Mouse (Mus musculus) layer of hippocampus, adult 2 months (tissue): Measurements from ENCODE around the gene Ctdnep1. TPM values are rescaled to one million over a fixed set of nuclear protein-coding genes. Genes with fewer than 3 reads are reported as not detected.

Experiments
- DNase-seq, 2 experiments: peaks; one replicate each; pipeline ENCODE4 v3.0.0; 2022; ENCODE audit warnings: low spot score in 2 of 2
- H3K27ac ChIP-seq: fragments of 200-600 bp; 2 replicates; pipeline ENCODE4 v1.8.1; 2022
- H3K4me3 ChIP-seq: fragments of 200-600 bp; 2 replicates; pipeline ENCODE4 v1.8.1; 2022; ENCODE audit warnings: mild to moderate bottlenecking
- CTCF ChIP-seq: fragments of 200-600 bp; conservative IDR thresholded peaks from 2 replicates; pipeline ENCODE4 v1.8.1; 2022; ENCODE audit warnings: antibody characterized with exemption, mild to moderate bottlenecking, moderate library complexity
- total RNA-seq, 2 experiments: library from RNA; stranded (reverse); gene quantifications; 2 replicates each; pipeline ENCODE4 v1.2.3; 2021

Gene Ctdnep1
- total RNA-seq, 2 experiments from 2014 or later: 106 to 114 TPM

GRCm38 (mm10) chr11:69980196-69981140 is 488 bp upstream of the Ctdnep1 start:
- TF ChIP-seq CTCF: no peak
- Histone ChIP-seq H3K27ac (peak overlapping the region; percentile 100), H3K4me3 (peak overlapping the region; percentile 98)
- peak; percentile 98 to 99 for DNase-seq

GRCm38 (mm10) chr11:69982225-69982624 is 1.3 kb downstream of the Ctdnep1 start, which contains the start of gene Elp5:
Elp5 (minus strand) TSS chr11:69982517.
- DNase-seq: no peak
- peak within 1 kb of the TSS; percentile 100 for H3K27ac ChIP-seq
- TF ChIP-seq CTCF: no peak
- peak within 1 kb of the TSS; percentile 98 for H3K4me3 ChIP-seq

DNA sequence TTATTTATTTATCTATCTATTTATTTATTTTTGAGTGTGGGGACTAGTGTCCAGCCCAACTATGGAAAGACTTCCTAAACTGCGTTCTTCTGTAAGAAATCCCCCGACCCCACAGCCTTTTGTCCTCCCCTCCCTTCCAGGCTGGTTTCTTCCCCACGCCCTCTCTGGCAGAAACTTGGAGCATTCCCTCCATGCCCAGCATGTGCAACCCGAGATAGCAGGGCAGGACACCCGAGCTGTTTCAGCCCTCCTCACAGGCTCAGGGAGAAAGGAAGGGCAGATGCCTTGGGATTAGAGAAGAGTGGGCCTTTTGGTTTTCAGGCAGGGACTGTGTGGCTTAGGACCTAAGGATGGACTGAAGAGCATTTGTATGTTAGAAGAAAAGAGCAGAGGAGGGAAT is 1.9 kb downstream of the Ctdnep1 start:
- no peak for TF ChIP-seq CTCF
- H3K4me3 ChIP-seq: peak overlapping the region; percentile 98; the same call in 1 of the 2 replicates

DNA sequence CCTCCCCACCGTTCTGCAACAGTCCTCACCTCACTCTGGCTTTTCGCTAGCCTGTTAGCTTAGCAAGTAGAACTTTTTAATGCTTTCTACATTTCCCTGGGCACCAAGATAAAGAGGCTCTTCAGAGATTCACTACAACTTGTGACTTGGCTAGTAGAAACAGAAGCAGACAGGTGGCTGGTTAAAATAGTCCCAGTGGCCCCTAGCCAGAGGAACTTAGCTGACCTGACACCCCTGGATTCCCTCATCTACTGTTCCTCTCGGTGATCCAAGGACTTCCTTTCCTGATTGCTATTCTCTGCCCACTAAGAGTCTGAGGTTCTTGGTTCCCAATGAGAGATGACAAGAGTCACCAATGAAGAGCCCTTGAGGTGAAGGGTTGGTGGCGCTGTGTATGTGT is 2.4 kb downstream of the Ctdnep1 start:
- Histone ChIP-seq H3K4me3 (no peak overlapping the region), H3K27ac (0 out of 2 replicates have a peak overlapping the region, but pooled peaks have one; percentile 100)
- DNase-seq: no peak
- no peak for TF ChIP-seq CTCF

More for the DNA sequence above, 1.9 kb downstream of the Ctdnep1 start:
- peak overlapping the region; percentile 100; the same call in 1 of the 2 replicates for H3K27ac ChIP-seq
- DNase-seq: no peak

DNA sequence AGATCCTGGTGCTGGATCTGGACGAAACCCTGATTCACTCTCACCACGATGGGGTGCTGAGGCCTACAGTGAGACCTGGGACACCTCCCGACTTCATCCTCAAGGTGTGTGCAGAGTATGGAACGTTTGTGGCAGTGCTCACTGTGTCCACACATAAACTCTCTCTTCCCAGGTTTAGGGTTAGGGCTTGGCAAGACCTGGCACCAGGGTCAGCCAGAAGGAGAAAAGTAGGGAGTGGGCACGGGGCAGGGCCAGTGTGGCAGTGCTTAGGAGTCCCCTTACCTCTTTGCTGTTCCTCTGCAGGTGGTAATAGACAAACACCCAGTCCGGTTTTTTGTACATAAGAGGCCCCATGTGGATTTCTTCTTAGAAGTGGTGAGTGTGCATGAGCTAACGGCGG is 3.5 kb downstream of the Ctdnep1 start:
- H3K27ac ChIP-seq: no peak overlapping the region
- no peak overlapping the region for H3K4me3 ChIP-seq
- no peak for DNase-seq
- no peak for TF ChIP-seq CTCF

DNA sequence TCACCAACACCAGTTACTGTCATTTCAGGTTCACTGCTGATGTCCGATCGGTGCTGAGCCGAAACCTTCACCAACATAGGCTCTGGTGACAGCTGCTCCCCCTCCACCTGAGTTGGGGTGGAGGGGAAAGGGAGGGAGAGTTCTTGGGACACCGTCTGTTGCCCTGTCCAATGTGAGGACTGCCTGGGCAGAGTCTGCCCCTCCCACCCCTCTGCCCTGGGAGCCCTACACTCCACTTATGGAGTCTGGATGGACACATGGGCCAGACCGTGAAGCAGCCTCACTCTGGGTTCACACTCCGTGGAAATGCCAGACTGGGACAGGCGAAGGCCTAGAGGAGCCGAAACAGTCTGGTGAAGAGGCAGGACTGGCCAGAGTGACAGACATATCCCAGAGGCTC is 9.0 kb downstream of the Ctdnep1 start:
- H3K27ac ChIP-seq: peak overlapping the region; percentile 98; the same call in 1 of the 2 replicates
- DNase-seq: no peak
- no peak for TF ChIP-seq CTCF
- no peak overlapping the region for H3K4me3 ChIP-seq

DNA sequence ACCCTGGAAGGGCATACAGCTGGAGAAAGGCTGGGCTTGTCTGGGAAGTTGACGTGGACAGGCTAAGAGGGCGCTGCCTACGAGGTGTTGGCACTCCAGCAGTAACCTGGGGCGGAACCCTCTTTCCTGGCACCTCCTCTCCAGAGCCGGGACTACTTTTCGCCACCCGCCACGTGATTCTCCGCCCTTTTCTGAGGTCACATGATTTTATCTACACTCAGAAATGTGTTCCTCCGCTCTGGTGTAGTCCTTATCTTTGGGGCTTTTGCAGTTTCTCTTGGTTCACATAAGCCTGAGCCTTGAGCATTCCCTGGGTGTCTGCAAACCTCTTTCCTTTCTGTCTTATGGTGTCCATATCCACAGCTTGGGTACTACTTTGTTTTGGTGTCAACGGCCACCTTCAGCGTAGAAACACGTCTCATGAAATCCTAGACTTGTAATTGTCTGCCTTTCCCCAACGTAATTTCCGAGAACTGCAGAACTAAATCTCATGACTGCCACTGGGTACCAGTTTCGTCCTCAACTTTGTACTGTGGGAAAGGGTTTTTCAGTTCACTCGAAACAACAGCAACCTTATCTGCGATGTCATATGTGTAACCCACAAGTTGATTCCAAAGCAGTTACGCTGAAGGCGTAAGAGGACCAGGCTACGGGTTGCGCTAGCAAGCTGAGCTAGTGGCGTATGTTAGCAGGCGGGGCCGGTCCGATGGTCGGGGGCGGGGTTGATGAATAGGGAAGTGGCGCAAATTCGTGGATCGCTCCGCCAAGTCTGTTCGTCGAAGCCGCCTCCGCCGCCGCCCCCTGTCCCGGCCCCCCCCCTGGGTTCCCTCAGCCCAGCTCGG is 10.1 kb downstream of the Ctdnep1 start, which contains the start of gene Gabarap:
Gabarap (plus strand) TSS at position 294 of the 842 bp plus-strand sequence.
- TF ChIP-seq CTCF: no peak
- H3K4me3 ChIP-seq: peak within 1 kb of the TSS; percentile 84
- H3K27ac ChIP-seq: peak within 1 kb of the TSS; percentile 98
- DNase-seq: peak; percentile 95 to 96

GRCm38 (mm10) chr11:69991711-69992110 is 10.8 kb downstream of the Ctdnep1 start:
- peak overlapping the region; percentile 98 for H3K27ac ChIP-seq
- TF ChIP-seq CTCF: no peak

GRCm38 (mm10) chr11:69992396-69992795 is 11.4 kb downstream of the Ctdnep1 start:
- no peak for TF ChIP-seq CTCF
- Histone ChIP-seq H3K27ac (peak overlapping the region; percentile 98), H3K4me3 (peak overlapping the region; percentile 84)
- DNase-seq: no peak

More at GRCm38 (mm10) chr11:69991711-69992110, 10.8 kb downstream of the Ctdnep1 start:
- DNase-seq: no peak
- peak overlapping the region; percentile 84 for H3K4me3 ChIP-seq

DNA sequence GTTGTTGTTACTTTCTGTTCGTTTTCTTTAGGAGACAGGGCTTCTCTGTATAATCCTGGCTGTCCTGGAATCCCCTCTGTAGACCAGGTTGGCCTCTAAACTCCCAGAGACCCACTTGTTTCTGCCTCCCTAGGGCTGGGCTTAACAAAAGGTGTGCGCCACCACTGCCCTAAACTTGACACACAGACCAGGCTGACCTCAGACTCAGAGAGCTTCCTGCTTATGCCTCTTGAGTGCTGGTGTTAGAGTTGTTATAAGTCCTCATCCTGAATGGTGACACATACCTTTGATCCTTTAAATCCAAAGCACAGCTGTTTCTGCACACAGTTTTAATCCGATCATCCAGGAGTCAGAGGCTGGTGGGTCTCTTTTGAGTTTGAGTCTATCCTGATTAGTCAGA is 12.0 kb downstream of the Ctdnep1 start:
- H3K27ac ChIP-seq: peak overlapping the region; percentile 98
- no peak for DNase-seq
- peak overlapping the region; percentile 84 for H3K4me3 ChIP-seq
- no peak for TF ChIP-seq CTCF

- no peak for DNase-seq
- Histone ChIP-seq H3K4me3 (no peak overlapping the region), H3K27ac (no peak overlapping the region; the same call in 1 of the 2 replicates)
- TF ChIP-seq CTCF: 0 out of 2 replicates have a peak, but pooled peaks have one; percentile 17
Measured at GRCm38 (mm10) chr11:69994401-69995090, 13.6 kb downstream of the Ctdnep1 start.

GRCm38 (mm10) chr11:69995391-69995960 is 14.5 kb downstream of the Ctdnep1 start, which contains the start of gene Phf23:
Phf23 (plus strand) TSS chr11:69995777.
- peak; percentile 76 for TF ChIP-seq CTCF
- peak; percentile 95 to 99 for DNase-seq
- Histone ChIP-seq H3K4me3 (peak within 1 kb of the TSS; percentile 83), H3K27ac (peak within 1 kb of the TSS; percentile 92)
